Mouse (Mus musculus) ES-E14 (cell line): ENCODE measurements at regions not wholly inside any gene's neighbourhood (a gene's known extent, or its start where the extent isn't known, plus 50 kb on each side); places are given as distances from the start of the nearest gene placed in this dataset.

Experiments used
- MAFK ChIP-seq: IDR thresholded peaks from 2 replicates; pipeline ENCODE4 v1.6.1; 2014; ENCODE audit warnings: mild to moderate bottlenecking, low read depth, low read length, inconsistent platforms; ENCODE audit not compliant: insufficient read depth
- ZC3H11A ChIP-seq: IDR thresholded peaks from 2 replicates; pipeline ENCODE4 v1.6.1; 2012; ENCODE audit warnings: low read depth, mild to moderate bottlenecking, inconsistent platforms, low read length, borderline replicate concordance

GRCm38 (mm10) chr4:8919366-8919984, 680.6 kb upstream of the Car8 start:
- TF ChIP-seq ZC3H11A (no peak), MAFK (no peak)
